Mouse (Mus musculus): ENCODE measurements around the gene Btbd35f5. TPM values are rescaled to one million over a fixed set of nuclear protein-coding genes. Genes with fewer than 3 reads are reported as not detected.
"Not testable (repeated sequence)": the region's sequence is repeated elsewhere in the genome, so short reads cannot be mapped to it uniquely, and the experiment has no call there.

Gene Btbd35f5
- not detected in 2 replicates for polyA plus RNA-seq (2015; fragmentation: Nextera tagmentation; extraction: Ambion mirVana)

DNA sequence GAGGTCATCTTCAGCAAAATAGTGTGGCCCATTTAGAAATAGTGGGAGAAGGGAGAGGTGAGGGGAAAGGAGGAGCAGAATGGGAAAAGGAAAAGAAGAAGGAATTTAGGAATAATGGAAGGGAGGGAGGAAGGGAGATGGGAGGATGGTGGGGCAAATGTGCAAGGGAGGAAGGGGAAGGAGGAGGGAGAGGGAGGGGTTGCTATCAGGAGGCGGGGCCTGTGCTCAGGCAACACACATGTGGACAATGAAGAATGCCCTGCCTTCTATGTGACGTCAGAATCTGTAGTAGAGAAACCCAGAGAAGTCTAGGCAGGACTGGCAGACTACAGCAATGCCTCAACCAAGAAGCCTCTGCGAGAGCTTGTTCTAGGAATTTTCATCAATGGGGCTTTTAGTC, at the start of gene Btbd35f5:
Btbd35f5 (plus strand) TSS at position 301 of the 400 bp plus-strand sequence.
- WGBS = no CpG with 5 or more reads among the region's 3 CpGs

GRCm38 (mm10) chrX:32941468-32941867, 32.2 kb upstream of the Btbd35f5 start, which contains the start of gene Gm21789:
Gene Gm21789 (plus strand): TSS chrX:32941768.
- H3K9me3 ChIP-seq; H3K4me2 ChIP-seq; H3K27me3 ChIP-seq (replicated peaks); H3K4me3 ChIP-seq; H3K36me3 ChIP-seq (replicated peaks); H3K4me1 ChIP-seq; H3K9ac ChIP-seq; ATAC-seq (replicated peaks); H3K27ac ChIP-seq: not testable (repeated sequence)
- no CpG with 5 or more reads among the region's 1 CpGs for WGBS

More for the DNA sequence above, at the start of gene Btbd35f5:
- H3K4me2 ChIP-seq; H3K36me3 ChIP-seq (replicated peaks); H3K9ac ChIP-seq; H3K4me3 ChIP-seq; H3K9me3 ChIP-seq; H3K27me3 ChIP-seq (replicated peaks); H3K4me1 ChIP-seq; H3K27ac ChIP-seq; ATAC-seq (replicated peaks): not testable (repeated sequence)

Other genes with a start within 250 kb of the Btbd35f5 start
- gene Btbd35f21, start 247.8 kb upstream of the Btbd35f5 start, polyA plus RNA-seq (2015; fragmentation: Nextera tagmentation; extraction: Ambion mirVana) = not detected in 2 replicates
- not detected in 2 replicates for gene Btbd35f30, start 79.3 kb upstream of the Btbd35f5 start, polyA plus RNA-seq (2015; fragmentation: Nextera tagmentation; extraction: Ambion mirVana)
- gene Gm21789, start 32.1 kb upstream of the Btbd35f5 start, polyA plus RNA-seq (2015; fragmentation: Nextera tagmentation; extraction: Ambion mirVana) = not detected in 2 replicates

Measured in midbrain, embryonic 15.5 days (tissue).